14 mouse cellular contexts compared by ENCODE assay signal in genomic region chr6:31599863-31600262, GRCm38 (mm10). TPM values are rescaled to one million over a fixed set of nuclear protein-coding genes. Genes with fewer than 3 reads are reported as not detected.
DNase-seq lines count a peak whose midpoint lies in the region; ATAC-seq and TF ChIP-seq lines count a peak whose summit lies in the region.
"Had no signal": no experiment of that assay in that cellular context is flagged by ENCODE, and none has a peak within 500 bp of the region (broad histone marks: within the 10 kb centered on the region; RNA-seq: fewer than 3 reads in every experiment).

No protein-coding gene starts in this region.

- TF ChIP-seq POLR2A in lung, adult 2 months (IDR thresholded peaks at IDR 0.05; ENCODE audit: borderline replicate concordance, extremely low read depth, low read depth, low read length): no peak

- 16% methylated on average over 3 of the region's 3 CpGs for WGBS in hindbrain, embryonic 10.5 days
- 12% methylated on average over 3 of the region's 3 CpGs for WGBS in hindbrain, embryonic 16.5 days
- WGBS in lung, embryonic 14.5 days: 41% methylated on average over 3 of the region's 3 CpGs
- WGBS in lung, adult 2 months: 50% methylated on average over 3 of the region's 3 CpGs
- 29% methylated on average over 3 of the region's 3 CpGs for WGBS in forebrain, embryonic 15.5 days

- in situ Hi-C loops in Patski (cut with MboI; ENCODE audit: low pct_unique_long_range_greater_than_20kb): no loop called here

- H3K4me2 ChIP-seq in hindbrain, embryonic 16.5 days (ENCODE audit: low read length): no peak overlapping the region
- no peak overlapping the region for H3K4me2 ChIP-seq in lung, embryonic 14.5 days
- no peak overlapping the region for H3K4me2 ChIP-seq in forebrain, embryonic 15.5 days (replicated peaks)
- H3K4me2 ChIP-seq: liver, embryonic 12.5 days had no signal

- no peak for TF ChIP-seq CTCF in lung, embryonic 14.5 days (IDR thresholded peaks at IDR 0.05; ENCODE audit: low read depth)
- no peak for TF ChIP-seq CTCF in lung, adult 2 months (IDR thresholded peaks at IDR 0.05; ENCODE audit: insufficient read depth, low read length)
- no peak for TF ChIP-seq CTCF in Patski (IDR thresholded peaks at IDR 0.05)

- peaks cover 50% of the 10 kb centered on the region for H3K4me1 ChIP-seq in hindbrain, embryonic 10.5 days (replicated peaks)
- peaks cover 19% of the 10 kb centered on the region for H3K4me1 ChIP-seq in hindbrain, embryonic 16.5 days (ENCODE audit: control insufficient read depth, insufficient read depth, low read depth, low read length)
- H3K4me1 ChIP-seq in lung, embryonic 14.5 days (ENCODE audit: insufficient read depth): peaks cover 47% of the 10 kb centered on the region
- H3K4me1 ChIP-seq in lung, adult 2 months (ENCODE audit: control insufficient read depth, insufficient read depth, low read length): peaks cover 19% of the 10 kb centered on the region
- H3K4me1 ChIP-seq in forebrain, embryonic 15.5 days: peaks cover 35% of the 10 kb centered on the region

- H3K9me3 ChIP-seq in hindbrain, embryonic 10.5 days: no peaks in the 10 kb centered on the region
- H3K9me3 ChIP-seq in hindbrain, embryonic 16.5 days (ENCODE audit: control insufficient read depth, low read length): no peaks in the 10 kb centered on the region
- no peaks in the 10 kb centered on the region for H3K9me3 ChIP-seq in lung, embryonic 14.5 days (ENCODE audit: low read depth, low read length)
- no peaks in the 10 kb centered on the region for H3K9me3 ChIP-seq in forebrain, embryonic 15.5 days
- H3K9me3 ChIP-seq: liver, embryonic 12.5 days had no signal

- intact Hi-C loops in left cerebral cortex, postnatal 36 days (cut with DNase I): no loop called here

- no peak overlapping the region for H3K4me3 ChIP-seq in hindbrain, embryonic 10.5 days
- no peak overlapping the region for H3K4me3 ChIP-seq in hindbrain, embryonic 16.5 days (ENCODE audit: low read length)
- no peak overlapping the region for H3K4me3 ChIP-seq in lung, embryonic 14.5 days (ENCODE audit: low read depth, low read length)
- no peak overlapping the region for H3K4me3 ChIP-seq in lung, adult 2 months (replicated peaks; ENCODE audit: extremely low read depth, low read depth, low read length)
- H3K4me3 ChIP-seq in forebrain, embryonic 15.5 days: no peak overlapping the region
- H3K4me3 ChIP-seq: liver, embryonic 12.5 days; myocyte had no signal

- no peak overlapping the region for H3K9ac ChIP-seq in hindbrain, embryonic 16.5 days (ENCODE audit: low read depth, low read length)
- H3K9ac ChIP-seq in lung, embryonic 14.5 days: no peak overlapping the region; the same call in 1 of the 2 replicates
- H3K9ac ChIP-seq in forebrain, embryonic 15.5 days (replicated peaks): no peak overlapping the region
- H3K9ac ChIP-seq: liver, embryonic 12.5 days had no signal

- DNase-seq in hindbrain, embryonic 10.5 days (ENCODE audit: low spot score): no peak
- no peak for DNase-seq in lung, embryonic 14.5 days
- no peak for DNase-seq in lung, adult 2 months
- peak; percentile 6 for DNase-seq in Patski (ENCODE audit: low read depth, low spot score)
- no peak for DNase-seq in left cerebral cortex, postnatal 36 days (ENCODE audit: low spot score in 2 of 2)
- DNase-seq: cerebellum, adult 18-20 months; heart, postnatal 36 days; kidney, adult 18-20 months; layer of hippocampus, adult 9-11 months; thymus, postnatal 14 days had no signal

- peak overlapping the region; percentile 70 for H3K27ac ChIP-seq in hindbrain, embryonic 10.5 days
- no peak overlapping the region; the same call in 1 of the 2 replicates for H3K27ac ChIP-seq in hindbrain, embryonic 16.5 days (ENCODE audit: low read depth, low read length)
- H3K27ac ChIP-seq in lung, embryonic 14.5 days (ENCODE audit: low read depth): peak overlapping the region; percentile 42; the same call in 1 of the 2 replicates
- H3K27ac ChIP-seq in forebrain, embryonic 15.5 days (replicated peaks): peak overlapping the region; percentile 16

- ATAC-seq in hindbrain, embryonic 16.5 days: no peak
- ATAC-seq in lung, embryonic 14.5 days (ENCODE audit: insufficient read depth): no peak
- no peak for ATAC-seq in Patski
- ATAC-seq in forebrain, embryonic 15.5 days (replicated peaks): no peak
- ATAC-seq: liver, embryonic 12.5 days had no signal

- POLR2A ChIA-PET in Patski (lab: Charles Lee): no interaction called here

- H3K36me3 ChIP-seq in hindbrain, embryonic 10.5 days: no peaks in the 10 kb centered on the region
- H3K36me3 ChIP-seq in hindbrain, embryonic 16.5 days (ENCODE audit: control insufficient read depth, insufficient read depth, low read length): no peaks in the 10 kb centered on the region
- no peaks in the 10 kb centered on the region for H3K36me3 ChIP-seq in lung, embryonic 14.5 days (ENCODE audit: insufficient read depth)
- H3K36me3 ChIP-seq in forebrain, embryonic 15.5 days: no peaks in the 10 kb centered on the region
- H3K36me3 ChIP-seq: liver, embryonic 12.5 days had no signal

- no peaks in the 10 kb centered on the region for H3K27me3 ChIP-seq in hindbrain, embryonic 10.5 days (ENCODE audit: insufficient read depth, poor library complexity, severe bottlenecking)
- no peaks in the 10 kb centered on the region for H3K27me3 ChIP-seq in hindbrain, embryonic 16.5 days (replicated peaks; ENCODE audit: control insufficient read depth, insufficient read depth, low read length)
- H3K27me3 ChIP-seq in lung, embryonic 14.5 days (ENCODE audit: insufficient read depth, low read length): no peaks in the 10 kb centered on the region
- H3K27me3 ChIP-seq in Patski: no peaks in the 10 kb centered on the region
- no peaks in the 10 kb centered on the region for H3K27me3 ChIP-seq in forebrain, embryonic 15.5 days

- CTCF ChIA-PET in Patski (lab: Charles Lee): interaction anchor here (1.2 to 1.4 kb wide), 2 partner anchors 13 to 50 kb away, joined by 4 read pairs; no protein-coding TSS in a partner anchor

RNA-seq across cellular contexts. Expression of gene Podxl, which starts 36.1 kb away (rescaled TPM):
- 16.2 and 19.8 TPM in 2 replicates for polyA plus RNA-seq in hindbrain, embryonic 10.5 days (2016; fragmentation: Nextera tagmentation; extraction: Ambion mirVana)
- 8.3 and 11.3 TPM in 2 replicates for polyA plus RNA-seq in hindbrain, embryonic 16.5 days (2015; fragmentation: Nextera tagmentation; extraction: Ambion mirVana)
- 28.9 and 29.7 TPM in 2 replicates for polyA plus RNA-seq in lung, embryonic 14.5 days (2014; fragmentation: Nextera tagmentation; extraction: Ambion mirVana)
- 190 and 236 TPM in 2 replicates for polyA plus RNA-seq in lung, adult 2 months (2012; rRNA removed)
- 24.7 TPM for polyA plus RNA-seq in Patski (2021)
- polyA plus RNA-seq in forebrain, embryonic 15.5 days (2015; fragmentation: Nextera tagmentation; extraction: Ambion mirVana): 11.5 and 12.7 TPM in 2 replicates
- 10 to 100 TPM; 15.6 to 17.2 TPM for total RNA-seq in left cerebral cortex, postnatal 36 days (2021)
